Mouse (Mus musculus) olfactory bulb, adult 2 months (tissue): ENCODE data around the gene Zfp286. TPM values are rescaled to one million over a fixed set of nuclear protein-coding genes. Genes with fewer than 3 reads are reported as not detected.

Source experiments
- H3K27ac ChIP-seq: fragments of 200-500 bp; 2 replicates; pipeline ENCODE4 v1.5.1; 2012; ENCODE audit warnings: low read depth, low read length; ENCODE audit not compliant: insufficient read depth
- H3K4me1 ChIP-seq: fragments of 200-500 bp; 2 replicates; pipeline ENCODE4 v1.6.1; 2012; ENCODE audit warnings: low read length; ENCODE audit not compliant: control insufficient read depth, insufficient read depth
- H3K4me3 ChIP-seq: fragments of 200-500 bp; 2 replicates; pipeline ENCODE4 v1.5.1; 2012; ENCODE audit warnings: mild to moderate bottlenecking, low read depth, low read length, moderate library complexity; ENCODE audit not compliant: insufficient read depth
- CTCF ChIP-seq: fragments of 200-500 bp; IDR thresholded peaks from 2 replicates; pipeline ENCODE4 v1.5.1; 2012; ENCODE audit warnings: low read depth, mild to moderate bottlenecking, low read length, moderate library complexity; ENCODE audit not compliant: insufficient read depth
- POLR2A ChIP-seq: fragments of 200-500 bp; IDR thresholded peaks from 2 replicates; pipeline ENCODE4 v1.6.1; 2012; ENCODE audit warnings: mild to moderate bottlenecking, low read depth, low read length, moderate library complexity; ENCODE audit not compliant: insufficient read depth
- WGBS: fragments of 180-500 bp; shearing (Covaris S2); methylation state at CpG from one replicate; pipeline ENCODE4 v1.1.7; 2018; 5-methylcytosine and 5-hydroxymethylcytosine counted together
- polyA plus RNA-seq: library from polyadenylated mRNA; stranded (reverse); fragments of >200 nt; gene quantifications from 2 replicates; pipeline ENCODE4 v1.2.4, GENCODE M21; 2012; ENCODE audit warnings: low replicate concordance; ENCODE audit not compliant: missing spikeins, insufficient read depth, insufficient read length

The Zfp286 gene
- polyA plus RNA-seq, 1 experiment: not detected

GRCm38 (mm10) chr11:62809201-62809600 is 19.9 kb upstream of the Zfp286 start:
- no peak for TF ChIP-seq POLR2A
- TF ChIP-seq CTCF: no peak

GRCm38 (mm10) chr11:62807965-62808364 is 18.7 kb upstream of the Zfp286 start:
- 94% methylated on average over 2 of the region's 2 CpGs for WGBS

More at GRCm38 (mm10) chr11:62809201-62809600, 19.9 kb upstream of the Zfp286 start:
- no peak overlapping the region for H3K27ac ChIP-seq
- H3K4me1 ChIP-seq: no peaks in the 10 kb centered on the region
- H3K4me3 ChIP-seq: no peak overlapping the region
- 77% methylated on average over 4 of the region's 4 CpGs for whole genome bisulfite sequencing

GRCm38 (mm10) chr11:62804119-62804518 is 14.9 kb upstream of the Zfp286 start:
- Histone ChIP-seq H3K27ac (no peak overlapping the region), H3K4me3 (no peak overlapping the region), H3K4me1 (no peaks in the 10 kb centered on the region)
- no peak for TF ChIP-seq POLR2A
- TF ChIP-seq CTCF: no peak
- 57% methylated on average over 13 of the region's 13 CpGs for WGBS

More at GRCm38 (mm10) chr11:62807965-62808364, 18.7 kb upstream of the Zfp286 start:
- no peak overlapping the region for H3K4me3 ChIP-seq
- TF ChIP-seq CTCF: no peak
- TF ChIP-seq POLR2A: no peak
- H3K4me1 ChIP-seq: no peaks in the 10 kb centered on the region
- H3K27ac ChIP-seq: no peak overlapping the region

GRCm38 (mm10) chr11:62789617-62789936 is 315 bp upstream of the Zfp286 start:
- no peak for TF ChIP-seq CTCF
- no peak; the same call in 1 of the 2 replicates for TF ChIP-seq POLR2A
- Histone ChIP-seq H3K27ac (no peak overlapping the region), H3K4me1 (peaks cover 6% of the 10 kb centered on the region), H3K4me3 (peak overlapping the region; percentile 64)
- 54% methylated on average over 3 of the region's 3 CpGs for WGBS

GRCm38 (mm10) chr11:62776510-62776909 is 12.8 kb downstream of the Zfp286 start:
- TF ChIP-seq CTCF (no peak), POLR2A (no peak)

GRCm38 (mm10) chr11:62760755-62761457 is 28.4 kb downstream of the Zfp286 start:
- Histone ChIP-seq H3K4me1 (peaks cover 3% of the 10 kb centered on the region; the same call in 1 of the 2 replicates), H3K4me3 (no peak overlapping the region), H3K27ac (no peak overlapping the region)
- no peak for TF ChIP-seq CTCF
- no peak for TF ChIP-seq POLR2A
- 83% methylated on average over 9 of the region's 9 CpGs for WGBS

More at GRCm38 (mm10) chr11:62776510-62776909, 12.8 kb downstream of the Zfp286 start:
- H3K4me1 ChIP-seq: no peaks in the 10 kb centered on the region
- 95% methylated on average over 7 of the region's 7 CpGs for WGBS
- H3K4me3 ChIP-seq: no peak overlapping the region
- H3K27ac ChIP-seq: no peak overlapping the region

- Histone ChIP-seq H3K27ac (no peak overlapping the region), H3K4me3 (no peak overlapping the region), H3K4me1 (peaks cover 3% of the 10 kb centered on the region; the same call in 1 of the 2 replicates)
- TF ChIP-seq POLR2A: no peak
- TF ChIP-seq CTCF: no peak
- 78% methylated on average over 11 of the region's 11 CpGs for WGBS
Measured at GRCm38 (mm10) chr11:62758491-62758890, 30.8 kb downstream of the Zfp286 start.

- Histone ChIP-seq H3K27ac (no peak overlapping the region), H3K4me3 (no peak overlapping the region), H3K4me1 (peaks cover 3% of the 10 kb centered on the region; the same call in 1 of the 2 replicates)
- TF ChIP-seq POLR2A (no peak), CTCF (no peak)
- 82% methylated on average over 6 of the region's 6 CpGs for WGBS
Measured at GRCm38 (mm10) chr11:62757906-62758305, 31.4 kb downstream of the Zfp286 start.

GRCm38 (mm10) chr11:62757143-62757507 is 32.1 kb downstream of the Zfp286 start:
- 6% methylated on average over 7 of the region's 7 CpGs for WGBS
- Histone ChIP-seq H3K4me3 (peak overlapping the region; percentile 26), H3K27ac (no peak overlapping the region), H3K4me1 (peaks cover 3% of the 10 kb centered on the region; the same call in 1 of the 2 replicates)
- TF ChIP-seq CTCF (no peak), POLR2A (no peak)
